Mouse (Mus musculus): Measurements from ENCODE around the gene Ell. TPM values are rescaled to one million over a fixed set of nuclear protein-coding genes. Genes with fewer than 3 reads are reported as not detected.

The Ell gene
- polyA plus RNA-seq, 1 experiment from 2014 or later: 22.7 TPM

GRCm38 (mm10) chr8:70549412-70550184, 10.3 kb downstream of the Ell start:
- Histone ChIP-seq H3K27me3 (ENCODE audit: poor library complexity, severe bottlenecking) (no peaks in the 10 kb centered on the region), H3K27ac (no peak overlapping the region), H3K4me3 (no peak overlapping the region), H3K36me3 (replicated peaks) (peaks cover 3% of the 10 kb centered on the region; the same call in 1 of the 2 replicates), H3K4me1 (peaks cover 12% of the 10 kb centered on the region), H3K9me3 (no peaks in the 10 kb centered on the region)
- 95% methylated on average over 10 of the region's 10 CpGs for WGBS
- no peak for DNase-seq (ENCODE audit: extremely low spot score, low spot score)

DNA sequence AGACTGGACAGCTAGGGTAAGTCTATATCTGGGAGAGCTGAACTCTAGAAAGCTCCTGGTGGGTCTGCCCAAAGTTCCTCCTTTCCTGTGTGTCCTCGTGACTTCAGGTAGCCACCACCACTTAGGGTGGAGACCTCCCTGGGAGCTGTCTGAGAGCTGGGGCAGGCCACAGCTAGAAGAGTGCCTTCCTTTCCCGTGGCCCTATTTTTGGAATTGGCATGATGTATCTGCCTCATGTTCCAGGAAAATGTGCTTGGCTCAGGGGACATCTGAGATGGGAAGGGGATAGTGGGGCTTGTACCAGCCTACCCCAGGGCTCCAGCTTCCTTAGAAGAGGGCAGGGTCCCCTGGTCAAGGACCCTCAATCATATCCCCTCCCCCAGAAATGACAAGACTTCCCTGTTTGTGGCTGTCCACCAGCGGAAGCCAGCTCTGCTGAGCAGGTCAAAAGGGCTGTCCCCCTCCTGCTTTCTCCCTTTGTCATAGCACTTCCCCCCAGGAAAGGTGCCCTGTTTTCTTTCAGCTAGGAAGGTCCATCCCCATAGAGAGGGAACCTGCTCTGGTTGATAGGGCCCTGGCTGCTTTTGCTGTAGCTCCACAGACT, 12.4 kb downstream of the Ell start:
- Histone ChIP-seq H3K4me3 (no peak overlapping the region), H3K27me3 (ENCODE audit: poor library complexity, severe bottlenecking) (no peaks in the 10 kb centered on the region), H3K4me1 (peaks cover 12% of the 10 kb centered on the region), H3K9me3 (no peaks in the 10 kb centered on the region), H3K36me3 (replicated peaks) (peaks cover 4% of the 10 kb centered on the region; the same call in 1 of the 2 replicates), H3K27ac (no peak overlapping the region)
- no peak for DNase-seq (ENCODE audit: extremely low spot score, low spot score)
- 74% methylated on average over 3 of the region's 3 CpGs for WGBS

DNA sequence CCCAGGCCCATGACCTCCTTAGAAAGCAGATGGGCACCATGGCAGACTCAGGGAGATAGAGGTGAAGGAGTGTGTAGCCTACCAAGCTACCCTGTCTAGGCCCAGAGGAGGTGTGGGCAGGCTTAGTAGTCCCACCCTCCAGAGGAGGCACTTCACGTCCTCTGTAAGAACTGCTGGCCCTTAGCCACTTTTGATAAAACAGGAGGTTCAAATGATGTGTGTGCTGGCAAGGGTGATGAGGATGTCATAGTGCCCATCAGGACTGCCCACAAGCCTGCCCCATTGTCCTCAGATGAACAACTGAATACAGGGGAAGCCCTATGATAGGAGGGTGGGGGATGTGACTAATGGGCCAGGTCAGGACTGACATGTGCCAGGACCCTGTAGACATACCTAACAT, 13.6 kb downstream of the Ell start:
- Histone ChIP-seq H3K4me3 (no peak overlapping the region), H3K27me3 (ENCODE audit: poor library complexity, severe bottlenecking) (no peaks in the 10 kb centered on the region), H3K9me3 (no peaks in the 10 kb centered on the region), H3K4me1 (peaks cover 12% of the 10 kb centered on the region), H3K27ac (no peak overlapping the region), H3K36me3 (replicated peaks) (peaks cover 4% of the 10 kb centered on the region; the same call in 1 of the 2 replicates)
- WGBS: 79% methylated on average over 1 of the region's 1 CpGs
- DNase-seq (ENCODE audit: extremely low spot score, low spot score): no peak

DNA sequence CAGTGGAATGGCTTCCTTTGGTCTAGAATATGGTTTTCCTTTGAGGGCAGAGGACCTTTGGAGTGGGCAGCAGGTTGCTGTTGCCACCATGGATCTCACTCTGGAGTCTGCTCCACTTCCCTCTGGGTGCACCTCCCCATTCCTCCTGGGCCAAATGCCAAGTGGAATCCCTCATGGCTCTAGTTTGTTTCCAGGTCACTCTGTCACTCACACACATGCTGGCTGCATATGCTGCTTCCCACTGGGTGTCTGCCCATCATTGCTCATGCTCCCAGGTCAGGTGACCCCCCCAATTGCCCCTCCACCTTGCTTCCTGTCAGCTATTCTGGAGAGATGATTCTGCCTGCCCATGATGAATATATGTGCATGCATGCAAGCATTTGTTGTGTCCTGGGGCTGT, 14.5 kb downstream of the Ell start:
- peaks cover 4% of the 10 kb centered on the region; the same call in 1 of the 2 replicates for H3K36me3 ChIP-seq (replicated peaks)
- no peak for DNase-seq (ENCODE audit: extremely low spot score, low spot score)
- no peaks in the 10 kb centered on the region for H3K27me3 ChIP-seq (ENCODE audit: poor library complexity, severe bottlenecking)
- H3K4me3 ChIP-seq: no peak overlapping the region
- H3K9me3 ChIP-seq: no peaks in the 10 kb centered on the region
- peaks cover 19% of the 10 kb centered on the region for H3K4me1 ChIP-seq
- no peak overlapping the region for H3K27ac ChIP-seq

GRCm38 (mm10) chr8:70555079-70555747, 16.0 kb downstream of the Ell start:
- Histone ChIP-seq H3K36me3 (replicated peaks) (peaks cover 4% of the 10 kb centered on the region; the same call in 1 of the 2 replicates), H3K4me1 (peaks cover 25% of the 10 kb centered on the region), H3K27me3 (ENCODE audit: poor library complexity, severe bottlenecking) (no peaks in the 10 kb centered on the region), H3K4me3 (no peak overlapping the region), H3K27ac (no peak overlapping the region), H3K9me3 (no peaks in the 10 kb centered on the region)
- 90% methylated on average over 4 of the region's 4 CpGs for WGBS
- DNase-seq (ENCODE audit: extremely low spot score, low spot score): no peak

GRCm38 (mm10) chr8:70558334-70558733, 19.1 kb downstream of the Ell start:
- WGBS: 81% methylated on average over 4 of the region's 4 CpGs
- H3K27ac ChIP-seq: no peak overlapping the region
- no peaks in the 10 kb centered on the region for H3K27me3 ChIP-seq (ENCODE audit: poor library complexity, severe bottlenecking)
- no peaks in the 10 kb centered on the region for H3K9me3 ChIP-seq
- H3K4me3 ChIP-seq: no peak overlapping the region
- peaks cover 41% of the 10 kb centered on the region for H3K4me1 ChIP-seq
- no peak for DNase-seq (ENCODE audit: extremely low spot score, low spot score)
- H3K36me3 ChIP-seq (replicated peaks): peaks cover 4% of the 10 kb centered on the region; the same call in 1 of the 2 replicates

DNA sequence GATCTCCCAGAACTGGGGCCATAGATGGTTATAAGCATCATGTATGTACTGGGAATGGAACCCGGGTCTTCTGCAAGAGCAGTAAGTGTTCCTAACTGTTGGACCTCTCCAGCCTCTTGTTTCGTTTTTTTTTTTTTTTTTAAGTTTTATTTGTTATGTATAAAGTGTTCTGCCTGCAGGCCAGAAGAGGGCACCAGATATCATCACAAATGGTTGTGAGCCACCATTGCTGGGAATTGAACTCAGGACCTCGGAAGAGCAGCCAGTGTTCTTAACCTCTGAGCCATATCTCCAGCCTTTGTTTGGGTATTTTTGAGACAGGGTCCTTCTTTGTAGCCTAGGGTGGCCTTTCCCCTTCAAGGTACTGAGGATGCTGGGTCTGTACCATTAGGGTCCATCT, 19.7 kb downstream of the Ell start:
- no peak for DNase-seq (ENCODE audit: extremely low spot score, low spot score)
- no peak overlapping the region for H3K27ac ChIP-seq
- WGBS: 76% methylated on average over 3 of the region's 3 CpGs
- no peaks in the 10 kb centered on the region for H3K9me3 ChIP-seq
- no peaks in the 10 kb centered on the region for H3K27me3 ChIP-seq (ENCODE audit: poor library complexity, severe bottlenecking)
- no peak overlapping the region for H3K4me3 ChIP-seq
- H3K4me1 ChIP-seq: peaks cover 37% of the 10 kb centered on the region
- H3K36me3 ChIP-seq (replicated peaks): peaks cover 4% of the 10 kb centered on the region; the same call in 1 of the 2 replicates

DNA sequence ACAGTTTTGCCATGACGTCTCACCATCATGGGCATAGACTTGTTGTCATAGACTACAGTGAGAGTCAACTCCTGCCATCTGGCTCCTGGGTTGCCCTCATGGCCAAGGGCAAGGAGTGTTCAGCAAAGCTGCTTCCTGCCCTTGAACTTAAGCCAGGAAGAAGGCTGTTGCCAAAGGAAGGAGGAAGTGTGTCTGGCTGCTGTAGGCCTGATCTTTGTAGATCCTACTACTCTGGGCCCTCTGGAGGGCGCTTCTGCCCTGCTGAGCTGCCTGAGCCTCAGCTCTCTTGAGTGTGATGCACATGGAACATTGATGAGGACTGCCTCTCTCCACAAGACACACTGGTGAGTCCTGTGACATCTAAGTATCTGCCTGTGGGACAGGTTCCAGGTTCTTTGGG, 20.8 kb downstream of the Ell start:
- no peak for DNase-seq (ENCODE audit: extremely low spot score, low spot score)
- no peak overlapping the region for H3K4me3 ChIP-seq
- no peaks in the 10 kb centered on the region for H3K9me3 ChIP-seq
- WGBS: 85% methylated on average over 2 of the region's 2 CpGs
- H3K27me3 ChIP-seq (ENCODE audit: poor library complexity, severe bottlenecking): no peaks in the 10 kb centered on the region
- peaks cover 37% of the 10 kb centered on the region for H3K4me1 ChIP-seq
- peaks cover 4% of the 10 kb centered on the region; the same call in 1 of the 2 replicates for H3K36me3 ChIP-seq (replicated peaks)
- no peak overlapping the region; the same call in 1 of the 2 replicates for H3K27ac ChIP-seq

DNA sequence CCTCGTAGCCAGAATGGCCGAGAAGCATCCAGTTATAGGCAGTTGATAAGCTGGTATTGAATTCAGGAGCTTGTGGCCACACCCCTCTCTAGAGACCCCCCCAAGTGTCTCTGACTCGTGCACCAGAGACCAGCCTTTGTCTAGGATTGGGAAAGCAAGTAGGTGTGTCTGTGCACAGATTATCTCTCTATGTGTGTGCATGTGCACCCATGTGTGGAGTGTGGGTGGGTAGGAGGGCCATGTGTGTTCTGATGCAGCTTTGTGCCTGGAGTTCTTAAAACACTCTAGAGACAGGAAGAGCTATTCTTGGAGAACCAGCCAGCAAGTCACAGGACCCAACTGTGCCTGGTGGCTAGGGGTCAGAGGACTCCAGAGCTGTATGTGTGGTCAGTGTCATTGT, 21.3 kb downstream of the Ell start:
- no peak for DNase-seq (ENCODE audit: extremely low spot score, low spot score)
- H3K36me3 ChIP-seq (replicated peaks): peaks cover 4% of the 10 kb centered on the region; the same call in 1 of the 2 replicates
- WGBS: 81% methylated on average over 3 of the region's 3 CpGs
- peaks cover 37% of the 10 kb centered on the region for H3K4me1 ChIP-seq
- H3K4me3 ChIP-seq: no peak overlapping the region
- H3K27ac ChIP-seq: no peak overlapping the region
- H3K9me3 ChIP-seq: no peaks in the 10 kb centered on the region
- no peaks in the 10 kb centered on the region for H3K27me3 ChIP-seq (ENCODE audit: poor library complexity, severe bottlenecking)

DNA sequence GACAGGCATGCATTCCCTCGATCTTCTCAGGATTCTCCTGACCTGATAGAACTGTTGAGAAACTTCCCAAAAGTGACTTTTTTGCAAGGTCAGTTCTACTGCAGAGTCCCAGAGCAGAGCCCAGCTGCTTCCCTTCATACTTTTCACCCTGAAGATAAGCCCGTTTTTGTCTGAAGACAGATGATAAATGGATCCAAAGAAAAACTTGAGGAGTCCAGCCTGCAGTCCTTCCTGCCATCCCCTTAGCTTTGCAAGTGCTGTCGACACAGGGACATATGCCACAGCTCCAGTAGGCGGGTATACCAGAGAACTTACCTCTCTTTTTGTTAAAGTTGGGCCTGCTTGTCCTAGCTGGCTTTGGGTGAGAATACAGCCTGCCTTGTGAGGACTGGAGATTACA, 22.1 kb downstream of the Ell start:
- 78% methylated on average over 4 of the region's 4 CpGs for WGBS
- Histone ChIP-seq H3K27me3 (ENCODE audit: poor library complexity, severe bottlenecking) (no peaks in the 10 kb centered on the region), H3K36me3 (replicated peaks) (no peaks in the 10 kb centered on the region; the same call in 1 of the 2 replicates), H3K27ac (no peak overlapping the region), H3K9me3 (no peaks in the 10 kb centered on the region), H3K4me1 (peaks cover 37% of the 10 kb centered on the region), H3K4me3 (no peak overlapping the region)
- DNase-seq (ENCODE audit: extremely low spot score, low spot score): no peak

GRCm38 (mm10) chr8:70561809-70562535, 22.7 kb downstream of the Ell start:
- no peak overlapping the region for H3K27ac ChIP-seq
- 79% methylated on average over 7 of the region's 7 CpGs for WGBS
- no peaks in the 10 kb centered on the region; the same call in 1 of the 2 replicates for H3K36me3 ChIP-seq (replicated peaks)
- peaks cover 37% of the 10 kb centered on the region for H3K4me1 ChIP-seq
- H3K9me3 ChIP-seq: no peaks in the 10 kb centered on the region
- H3K27me3 ChIP-seq (ENCODE audit: poor library complexity, severe bottlenecking): no peaks in the 10 kb centered on the region
- DNase-seq (ENCODE audit: extremely low spot score, low spot score): no peak
- no peak overlapping the region for H3K4me3 ChIP-seq

GRCm38 (mm10) chr8:70562802-70563201, 23.5 kb downstream of the Ell start:
- Histone ChIP-seq H3K4me1 (peaks cover 37% of the 10 kb centered on the region), H3K27ac (no peak overlapping the region), H3K4me3 (no peak overlapping the region), H3K36me3 (replicated peaks) (no peaks in the 10 kb centered on the region; the same call in 1 of the 2 replicates), H3K27me3 (ENCODE audit: poor library complexity, severe bottlenecking) (no peaks in the 10 kb centered on the region), H3K9me3 (no peaks in the 10 kb centered on the region)
- DNase-seq (ENCODE audit: extremely low spot score, low spot score): no peak
- 86% methylated on average over 3 of the region's 3 CpGs for WGBS
